Mouse (Mus musculus) skeletal muscle tissue, postnatal 0 days (tissue): ENCODE data around the gene Gpx1. TPM values are rescaled to one million over a fixed set of nuclear protein-coding genes. Genes with fewer than 3 reads are reported as not detected.

Source experiments
- polyA plus RNA-seq: library from polyadenylated mRNA; unstranded; fragments of >200 nt; fragmentation: Nextera tagmentation; extraction: Ambion mirVana; gene quantifications from 2 replicates; pipeline ENCODE4 v1.2.1, GENCODE M21; 2015

Gene Gpx1
- 242 and 328 TPM in 2 replicates for polyA plus RNA-seq

GRCm38 (mm10) chr9:108338886-108339781 lies at the start of gene Gpx1:
TSS of gene Gpx1 (plus strand) at chr9:108338903.

GRCm38 (mm10) chr9:108290016-108290750 lies 48.5 kb upstream of the Gpx1 start, which contains the start of gene Nicn1:
TSS of gene Nicn1 (plus strand) at chr9:108290429.

GRCm38 (mm10) chr9:108296453-108297355 lies 42.0 kb upstream of the Gpx1 start, which contains the start of gene Amt:
TSS of gene Amt (plus strand) at chr9:108296853.

GRCm38 (mm10) chr9:108305629-108306520 lies 32.8 kb upstream of the Gpx1 start, which contains the start of the genes Rhoa and Tcta:
TSS of gene Rhoa (plus strand) at chr9:108306129.
TSS of gene Tcta (minus strand) at chr9:108306160.

GRCm38 (mm10) chr9:108347540-108348289 lies 9.0 kb downstream of the Gpx1 start, which contains the start of gene Usp4:
TSS of gene Usp4 (plus strand) at chr9:108347853.

Other genes starting within 250 kb of the Gpx1 start
- gene Apeh, start 244.3 kb upstream of the Gpx1 start, polyA plus RNA-seq, result 25.7 and 28.6 TPM in 2 replicates
- gene Bsn, start 148.5 kb upstream of the Gpx1 start, polyA plus RNA-seq, result 0.12 and 0.13 TPM in 2 replicates
- gene Dag1, start 74.9 kb upstream of the Gpx1 start, polyA plus RNA-seq, result 160 and 165 TPM in 2 replicates
- gene Nicn1, start 48.5 kb upstream of the Gpx1 start, polyA plus RNA-seq, result 13.9 and 14.8 TPM in 2 replicates
- 2.1 and 2.4 TPM in 2 replicates for gene Amt, start 42.0 kb upstream of the Gpx1 start, polyA plus RNA-seq
- 251 and 309 TPM in 2 replicates for gene Rhoa, start 32.8 kb upstream of the Gpx1 start, polyA plus RNA-seq
- gene Tcta, start 32.7 kb upstream of the Gpx1 start, polyA plus RNA-seq, result 43.3 and 45.6 TPM in 2 replicates
- 42.4 and 44.9 TPM in 2 replicates for gene Usp4, start 8.9 kb downstream of the Gpx1 start, polyA plus RNA-seq
- gene 1700102P08Rik, start 53.9 kb downstream of the Gpx1 start, polyA plus RNA-seq, result 0.15 and 0.28 TPM in 2 replicates
- 0.45 and 0.71 TPM in 2 replicates for gene Ccdc36, start 89.6 kb downstream of the Gpx1 start, polyA plus RNA-seq
- gene BC048562, start 97.6 kb downstream of the Gpx1 start, polyA plus RNA-seq, result not detected in 2 replicates
- 22.3 and 24.9 TPM in 2 replicates for gene Ccdc71, start 121.6 kb downstream of the Gpx1 start, polyA plus RNA-seq
- gene Klhdc8b, start 122.7 kb downstream of the Gpx1 start, polyA plus RNA-seq, result 14.7 and 17.2 TPM in 2 replicates
- 34.7 and 41.0 TPM in 2 replicates for gene Lamb2, start 140.8 kb downstream of the Gpx1 start, polyA plus RNA-seq
- gene Usp19, start 151.7 kb downstream of the Gpx1 start, polyA plus RNA-seq, result 38.7 and 43.0 TPM in 2 replicates
- 47.8 and 49.7 TPM in 2 replicates for gene Qars, start 168.8 kb downstream of the Gpx1 start, polyA plus RNA-seq
- gene Qrich1, start 177.9 kb downstream of the Gpx1 start, polyA plus RNA-seq, result 62.0 and 62.6 TPM in 2 replicates
- gene Impdh2, start 221.4 kb downstream of the Gpx1 start, polyA plus RNA-seq, result 56.6 and 61.8 TPM in 2 replicates
- 55.6 and 60.5 TPM in 2 replicates for gene Ndufaf3, start 228.5 kb downstream of the Gpx1 start, polyA plus RNA-seq
- 23.8 and 31.6 TPM in 2 replicates for gene Dalrd3, start 231.0 kb downstream of the Gpx1 start, polyA plus RNA-seq
- 15.5 and 17.7 TPM in 2 replicates for gene Wdr6, start 239.8 kb downstream of the Gpx1 start, polyA plus RNA-seq